Mouse (Mus musculus) limb, embryonic 14.5 days (tissue): ENCODE results near the gene Fkbp4. TPM values are rescaled to one million over a fixed set of nuclear protein-coding genes. Genes with fewer than 3 reads are reported as not detected.
"Not testable (repeated sequence)": the region's sequence is repeated elsewhere in the genome, so short reads cannot be mapped to it uniquely, and the experiment has no call there.

ENCODE experiments used
- ATAC-seq: fragments of 200-750 bp; cut with Nextera tagmentation; 2 replicates; pipeline ENCODE4 v1.8.0; 2017; ENCODE audit warnings: low read depth, moderate number of reproducible peaks, moderate TSS enrichment; ENCODE audit not compliant: low FRiP score
- DNase-seq: peaks from one replicate; pipeline ENCODE4 v3.0.0-alpha.2; 2015; ENCODE audit warnings: low spot score
- H3K27ac ChIP-seq: fragments of 300-500 bp; sonication (generic); replicated peaks from 2 replicates; pipeline ENCODE4 v1.5.1; 2014; ENCODE audit warnings: low read depth, mild to moderate bottlenecking, low read length, moderate library complexity, mixed read lengths
- H3K27me3 ChIP-seq: fragments of 300-500 bp; sonication (generic); 2 replicates; pipeline ENCODE4 v1.6.1; 2014; ENCODE audit warnings: low read length, mixed read lengths; ENCODE audit not compliant: control insufficient read depth, insufficient read depth
- H3K36me3 ChIP-seq: fragments of 300-500 bp; sonication (generic); 2 replicates; pipeline ENCODE4 v1.6.1; 2014; ENCODE audit warnings: mild to moderate bottlenecking, low read length, moderate library complexity, mixed read lengths; ENCODE audit not compliant: control insufficient read depth, insufficient read depth
- H3K4me1 ChIP-seq: fragments of 300-500 bp; sonication (generic); 2 replicates; pipeline ENCODE4 v1.6.1; 2014; ENCODE audit warnings: antibody characterized with exemption, low read length, mixed read lengths; ENCODE audit not compliant: control insufficient read depth, insufficient read depth
- H3K4me2 ChIP-seq: fragments of 300-500 bp; sonication (generic); replicated peaks from 2 replicates; pipeline ENCODE4 v1.6.1; 2014; ENCODE audit warnings: low read depth, mild to moderate bottlenecking, low read length, moderate library complexity; ENCODE audit not compliant: severe bottlenecking
- H3K4me3 ChIP-seq: fragments of 300-500 bp; sonication (generic); replicated peaks from 2 replicates; pipeline ENCODE4 v1.5.1; 2014; ENCODE audit warnings: low read length
- H3K9ac ChIP-seq: fragments of 300-500 bp; sonication (generic); 2 replicates; pipeline ENCODE4 v1.6.1; 2014; ENCODE audit warnings: mild to moderate bottlenecking, low read depth, low read length, moderate library complexity; ENCODE audit not compliant: severe bottlenecking
- H3K9me3 ChIP-seq: fragments of 300-500 bp; sonication (generic); 2 replicates; pipeline ENCODE4 v1.6.1; 2016; ENCODE audit warnings: low read length; ENCODE audit not compliant: control insufficient read depth
- POLR2A ChIP-seq: fragments of 200-500 bp; IDR thresholded peaks from 2 replicates; pipeline ENCODE4 v1.8.0; 2012; ENCODE audit warnings: inconsistent platforms, mild to moderate bottlenecking, moderate library complexity, borderline replicate concordance; ENCODE audit not compliant: insufficient read depth, insufficient read length; ENCODE audit errors: extremely low read depth
- WGBS: fragments of 180-500 bp; shearing (Covaris S2); extraction: QIAGEN DNeasy Blood & Tissue Kit; methylation state at CpG from one replicate; pipeline ENCODE4 v1.1.7; 2014; 5-methylcytosine and 5-hydroxymethylcytosine counted together
- polyA plus RNA-seq, 2 experiments: library from polyadenylated mRNA; depleted of rRNA in 1 of 2; stranded (reverse) in 1 of 2; unstranded in 1 of 2; fragments of >200 nt; fragmentation: Nextera tagmentation in 1 of 2; extraction: Ambion mirVana in 1 of 2; gene quantifications; 2 replicates each; pipeline versions ENCODE4 v1.2.1 to v1.2.3; 2012 to 2014

Gene Fkbp4
- polyA plus RNA-seq, 2 experiments, result 227 to 297 TPM

GRCm38 (mm10) chr6:128390683-128391082, 47.8 kb downstream of the Fkbp4 start:
- ATAC-seq (no peak), DNase-seq (no peak)
- Histone ChIP-seq H3K27me3 (no peaks in the 10 kb centered on the region), H3K9ac (no peak overlapping the region), H3K36me3 (no peaks in the 10 kb centered on the region), H3K4me1 (no peaks in the 10 kb centered on the region), H3K9me3 (no peaks in the 10 kb centered on the region), H3K27ac (no peak overlapping the region), H3K4me2 (no peak overlapping the region), H3K4me3 (no peak overlapping the region)
- no peak for TF ChIP-seq POLR2A
- WGBS, result 35% methylated on average over 1 of the region's 1 CpGs

GRCm38 (mm10) chr6:128389185-128389584, 49.3 kb downstream of the Fkbp4 start:
- ATAC-seq (peak; percentile 62; the same call in 1 of the 2 replicates), DNase-seq (no peak)
- TF ChIP-seq POLR2A, result no peak
- 60% methylated on average over 1 of the region's 1 CpGs for WGBS
- Histone ChIP-seq H3K36me3 (no peaks in the 10 kb centered on the region), H3K27me3 (no peaks in the 10 kb centered on the region), H3K27ac (no peak overlapping the region), H3K4me3 (no peak overlapping the region), H3K4me1 (no peaks in the 10 kb centered on the region), H3K4me2 (no peak overlapping the region), H3K9ac (no peak overlapping the region), H3K9me3 (no peaks in the 10 kb centered on the region)

GRCm38 (mm10) chr6:128385026-128385425, 53.5 kb downstream of the Fkbp4 start:
- no peaks in the 10 kb centered on the region for H3K27me3 ChIP-seq
- WGBS, result 84% methylated on average over 1 of the region's 1 CpGs
- DNase-seq (no peak), ATAC-seq (no peak)
- H3K9ac ChIP-seq, result no peak overlapping the region
- no peak overlapping the region for H3K4me2 ChIP-seq
- H3K9me3 ChIP-seq, result no peaks in the 10 kb centered on the region
- H3K36me3 ChIP-seq, result no peaks in the 10 kb centered on the region
- no peaks in the 10 kb centered on the region for H3K4me1 ChIP-seq
- H3K4me3 ChIP-seq, result no peak overlapping the region
- no peak overlapping the region for H3K27ac ChIP-seq
- TF ChIP-seq POLR2A, result no peak

GRCm38 (mm10) chr6:128383752-128384151, 54.7 kb downstream of the Fkbp4 start:
- Histone ChIP-seq H3K4me3 (no peak overlapping the region), H3K9ac (no peak overlapping the region), H3K36me3 (no peaks in the 10 kb centered on the region), H3K27ac (no peak overlapping the region), H3K27me3 (no peaks in the 10 kb centered on the region), H3K9me3 (no peaks in the 10 kb centered on the region), H3K4me1 (no peaks in the 10 kb centered on the region), H3K4me2 (no peak overlapping the region)
- WGBS, result 79% methylated on average over 7 of the region's 7 CpGs
- TF ChIP-seq POLR2A, result no peak
- DNase-seq (no peak), ATAC-seq (no peak)

- ATAC-seq, result no peak
Measured at GRCm38 (mm10) chr6:128381254-128381653, 57.2 kb downstream of the Fkbp4 start.

GRCm38 (mm10) chr6:128380594-128381167, 57.8 kb downstream of the Fkbp4 start:
- not testable (repeated sequence) for H3K9me3 ChIP-seq, H3K9ac ChIP-seq, H3K36me3 ChIP-seq, H3K4me2 ChIP-seq, ATAC-seq, H3K4me1 ChIP-seq, H3K27ac ChIP-seq, H3K4me3 ChIP-seq, H3K27me3 ChIP-seq, DNase-seq
- WGBS, result 36% methylated on average over 1 of the region's 1 CpGs

More at GRCm38 (mm10) chr6:128381254-128381653, 57.2 kb downstream of the Fkbp4 start:
- H3K4me2 ChIP-seq, result no peak overlapping the region
- H3K27ac ChIP-seq, result no peak overlapping the region
- no peaks in the 10 kb centered on the region for H3K4me1 ChIP-seq
- H3K27me3 ChIP-seq, result no peaks in the 10 kb centered on the region
- TF ChIP-seq POLR2A, result no peak
- no peak for DNase-seq
- no peak overlapping the region for H3K4me3 ChIP-seq
- H3K36me3 ChIP-seq, result 0 out of 2 replicates have a peak, but pooled peaks cover 6% of the 10 kb centered on the region
- no peak overlapping the region for H3K9ac ChIP-seq
- 59% methylated on average over 3 of the region's 3 CpGs for WGBS
- H3K9me3 ChIP-seq, result no peaks in the 10 kb centered on the region

Other genes starting within 250 kb of the Fkbp4 start
- 4.6 and 5.3 TPM in 2 replicates for gene Tead4, start 137.9 kb downstream of the Fkbp4 start, polyA plus RNA-seq (2012; rRNA removed)
- gene Tead4, start 137.9 kb downstream of the Fkbp4 start, polyA plus RNA-seq (2014; fragmentation: Nextera tagmentation; extraction: Ambion mirVana), result 3.7 and 5.8 TPM in 2 replicates
- 49.0 and 56.1 TPM in 2 replicates for gene Tulp3, start 82.8 kb downstream of the Fkbp4 start, polyA plus RNA-seq (2012; rRNA removed)
- 20.3 and 24.8 TPM in 2 replicates for gene Tulp3, start 82.8 kb downstream of the Fkbp4 start, polyA plus RNA-seq (2014; fragmentation: Nextera tagmentation; extraction: Ambion mirVana)
- 58.8 and 61.3 TPM in 2 replicates for gene Rhno1, start 75.8 kb downstream of the Fkbp4 start, polyA plus RNA-seq (2012; rRNA removed)
- gene Rhno1, start 75.8 kb downstream of the Fkbp4 start, polyA plus RNA-seq (2014; fragmentation: Nextera tagmentation; extraction: Ambion mirVana), result 127 and 138 TPM in 2 replicates
- gene Foxm1, start 75.7 kb downstream of the Fkbp4 start, polyA plus RNA-seq (2012; rRNA removed), result 81.2 and 93.9 TPM in 2 replicates
- gene Foxm1, start 75.7 kb downstream of the Fkbp4 start, polyA plus RNA-seq (2014; fragmentation: Nextera tagmentation; extraction: Ambion mirVana), result 30.9 and 33.1 TPM in 2 replicates
- 0.77 and 1.1 TPM in 2 replicates for gene Tex52, start 63.2 kb downstream of the Fkbp4 start, polyA plus RNA-seq (2012; rRNA removed)
- 0.26 and 0.37 TPM in 2 replicates for gene Tex52, start 63.2 kb downstream of the Fkbp4 start, polyA plus RNA-seq (2014; fragmentation: Nextera tagmentation; extraction: Ambion mirVana)
- gene Gm44596, start 63.2 kb downstream of the Fkbp4 start, polyA plus RNA-seq (2012; rRNA removed), result not detected in 2 replicates
- gene Gm44596, start 63.2 kb downstream of the Fkbp4 start, polyA plus RNA-seq (2014; fragmentation: Nextera tagmentation; extraction: Ambion mirVana), result not detected in 2 replicates
- gene Nrip2, start 39.4 kb downstream of the Fkbp4 start, polyA plus RNA-seq (2012; rRNA removed), result 5.7 and 6.2 TPM in 2 replicates
- gene Nrip2, start 39.4 kb downstream of the Fkbp4 start, polyA plus RNA-seq (2014; fragmentation: Nextera tagmentation; extraction: Ambion mirVana), result 7.0 and 8.3 TPM in 2 replicates
- gene Itfg2, start 13.7 kb downstream of the Fkbp4 start, polyA plus RNA-seq (2012; rRNA removed), result 34.5 and 41.5 TPM in 2 replicates
- gene Itfg2, start 13.7 kb downstream of the Fkbp4 start, polyA plus RNA-seq (2014; fragmentation: Nextera tagmentation; extraction: Ambion mirVana), result 29.0 and 32.1 TPM in 2 replicates
- gene Pzp, start 88.0 kb upstream of the Fkbp4 start, polyA plus RNA-seq (2012; rRNA removed), result 0.06 and 0.47 TPM in 2 replicates
- not detected in 2 replicates for gene Pzp, start 88.0 kb upstream of the Fkbp4 start, polyA plus RNA-seq (2014; fragmentation: Nextera tagmentation; extraction: Ambion mirVana)
- 0.10 TPM in 1 of 2 replicates, not detected in the other for gene A2ml1, start 142.9 kb upstream of the Fkbp4 start, polyA plus RNA-seq (2012; rRNA removed)
- not detected in 2 replicates for gene A2ml1, start 142.9 kb upstream of the Fkbp4 start, polyA plus RNA-seq (2014; fragmentation: Nextera tagmentation; extraction: Ambion mirVana)
- gene Klrb1a, start 184.9 kb upstream of the Fkbp4 start, polyA plus RNA-seq (2012; rRNA removed), result not detected in 2 replicates
- gene Klrb1a, start 184.9 kb upstream of the Fkbp4 start, polyA plus RNA-seq (2014; fragmentation: Nextera tagmentation; extraction: Ambion mirVana), result not detected in 2 replicates
- gene Clec2h, start 223.7 kb upstream of the Fkbp4 start, polyA plus RNA-seq (2012; rRNA removed), result not detected in 2 replicates
- gene Clec2h, start 223.7 kb upstream of the Fkbp4 start, polyA plus RNA-seq (2014; fragmentation: Nextera tagmentation; extraction: Ambion mirVana), result not detected in 2 replicates